Mouse (Mus musculus) 3134 (cell line): ENCODE results near the gene Prph2.

ENCODE experiments used
- DNase-seq: peaks from one replicate; pipeline ENCODE4 v3.0.0-alpha.2; 2011; ENCODE audit warnings: low spot score; ENCODE audit not compliant: insufficient read length; ENCODE audit errors: extremely low read depth

Gene Prph2

DNA sequence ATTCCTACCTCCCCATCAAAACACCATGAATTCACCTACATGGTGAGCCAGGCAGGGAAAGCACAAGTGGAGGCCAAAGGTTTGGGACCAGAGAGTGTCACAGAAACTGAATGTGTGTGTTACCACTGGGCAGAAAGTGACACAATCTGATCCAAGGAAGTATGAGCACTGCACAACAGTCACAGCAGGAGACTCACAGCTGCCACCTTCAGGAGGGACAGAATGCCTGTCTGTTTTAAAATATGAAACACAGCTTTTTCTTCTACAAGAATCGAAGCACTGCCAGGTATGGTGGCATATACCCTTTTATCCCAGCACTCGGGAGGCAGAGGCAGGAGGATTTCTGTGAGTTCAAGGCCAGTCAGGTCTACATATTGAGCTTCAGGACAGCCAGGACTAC lies 47.8 kb downstream of the Prph2 start:
- no peak for DNase-seq

DNA sequence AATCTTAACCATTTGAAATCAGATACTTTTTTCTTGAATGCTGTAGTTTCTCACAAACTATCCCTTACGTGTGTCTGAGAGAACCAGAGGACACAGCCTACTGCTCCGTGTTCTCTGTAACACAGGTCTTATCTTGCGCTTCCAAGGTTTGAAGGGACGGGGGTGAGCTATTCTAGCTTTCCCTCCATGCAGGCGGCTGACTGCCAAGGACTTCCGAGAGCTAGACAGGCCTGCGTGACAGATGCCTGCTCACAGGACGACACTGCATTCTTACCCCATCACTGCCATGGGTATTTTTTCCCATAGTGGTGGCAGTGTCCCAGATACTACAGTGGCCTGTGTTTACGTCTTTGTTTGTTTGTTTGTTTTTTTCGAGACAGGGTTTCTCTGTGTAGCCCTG lies 50.0 kb downstream of the Prph2 start:
- no peak for DNase-seq

DNA sequence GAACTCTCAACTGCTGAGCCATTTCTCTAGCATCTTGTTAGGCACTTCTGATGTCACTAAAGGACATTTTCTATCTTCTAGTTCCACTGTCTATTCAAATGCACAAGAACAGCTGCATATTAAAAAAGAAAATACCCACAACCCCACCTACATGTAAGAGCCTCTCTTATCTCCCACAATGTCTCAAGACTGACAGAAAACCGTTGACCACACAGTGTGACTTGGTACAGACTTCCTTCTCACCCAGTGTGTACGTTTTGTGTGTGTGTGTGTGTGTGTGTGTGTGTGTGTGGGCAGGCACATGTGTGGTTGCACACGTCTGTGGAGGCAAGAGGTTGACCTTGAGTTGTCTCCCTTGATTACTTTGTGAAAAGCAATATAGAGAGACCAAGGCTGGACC lies 51.9 kb downstream of the Prph2 start:
- no peak for DNase-seq

DNA sequence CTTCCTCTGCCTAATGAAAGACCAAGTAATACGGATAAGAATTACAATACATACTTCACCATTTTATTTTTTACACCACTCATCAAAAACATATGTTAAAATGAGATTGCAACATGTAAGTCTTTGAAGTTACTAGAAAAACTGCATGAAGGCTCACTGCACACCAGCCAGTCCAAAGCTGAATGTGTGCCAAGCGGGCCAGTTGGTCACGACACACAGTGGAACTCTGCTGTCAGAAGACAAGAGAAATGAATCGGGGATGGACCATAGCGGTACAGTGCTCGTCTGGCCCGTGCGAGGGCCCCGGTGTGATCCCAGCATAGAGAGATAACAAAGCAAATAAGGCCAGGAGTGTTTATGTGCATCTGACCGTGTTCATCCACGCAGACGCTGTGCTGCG lies 52.9 kb downstream of the Prph2 start:
- no peak for DNase-seq

- no peak for DNase-seq
Observed at GRCm38 (mm10) chr17:46966892-46967291, 56.6 kb downstream of the Prph2 start.

DNA sequence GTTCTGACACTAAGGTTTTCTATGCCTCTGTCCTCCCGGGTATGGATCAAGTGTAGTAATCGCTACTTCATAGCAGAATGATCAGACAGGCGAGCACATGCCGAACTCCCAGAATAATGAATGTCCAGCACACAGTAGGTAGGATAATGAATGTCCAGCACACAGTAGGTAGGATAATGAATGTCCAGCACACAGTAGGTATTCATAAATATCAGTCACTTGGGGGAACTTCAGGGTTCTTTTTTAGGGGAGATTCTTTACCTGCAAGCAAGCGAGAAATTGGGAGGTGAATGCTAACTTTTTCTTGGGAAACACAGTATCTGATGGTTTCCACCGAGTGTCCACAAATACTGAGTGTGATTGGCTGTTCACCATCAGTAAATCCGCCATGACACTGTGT lies 62.3 kb downstream of the Prph2 start:
- no peak for DNase-seq
